Mouse (Mus musculus): Measurements from ENCODE around the gene Nxph4. TPM values are rescaled to one million over a fixed set of nuclear protein-coding genes. Genes with fewer than 3 reads are reported as not detected.

Gene Nxph4
- total RNA-seq, 4 experiments from 2014 or later = 0.16 to 0.27 TPM; not detected in 2

DNA sequence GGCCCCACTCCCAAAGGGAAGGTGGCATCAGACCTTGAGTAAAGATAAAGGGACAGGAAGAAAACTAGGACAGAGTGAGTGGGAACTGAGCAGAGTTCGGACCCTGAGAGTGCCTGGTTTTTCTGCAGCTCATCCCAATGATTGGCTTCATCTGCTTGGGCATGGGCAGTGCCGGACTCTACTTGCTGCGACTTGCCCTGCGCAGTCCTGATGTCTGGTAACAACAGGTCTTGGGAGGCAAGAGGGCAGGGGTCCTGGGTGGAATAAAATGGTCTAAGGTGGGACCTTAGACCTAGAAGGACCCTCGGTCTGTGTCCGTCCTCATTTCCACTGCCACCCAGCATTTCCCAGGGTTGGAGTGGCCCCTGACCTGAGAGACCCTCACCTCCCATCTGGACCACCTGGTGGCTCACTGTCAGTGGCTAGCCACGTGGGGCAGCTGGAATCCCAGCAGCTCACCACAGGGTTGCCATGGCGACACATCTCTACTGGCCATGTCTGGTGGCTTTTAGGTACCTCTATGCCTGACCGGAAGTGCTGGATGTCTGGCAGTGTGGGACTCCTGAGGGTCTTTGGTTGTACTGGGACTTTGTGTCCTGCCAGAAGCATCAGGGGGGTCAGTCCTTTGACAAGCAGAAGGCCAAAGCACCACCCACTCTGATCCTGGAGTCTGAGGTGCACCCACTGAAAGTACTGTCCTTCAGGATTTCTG, 18.9 kb downstream of the Nxph4 start:
- no peak for DNase-seq (ENCODE audit: low spot score in 2 of 2)

DNA sequence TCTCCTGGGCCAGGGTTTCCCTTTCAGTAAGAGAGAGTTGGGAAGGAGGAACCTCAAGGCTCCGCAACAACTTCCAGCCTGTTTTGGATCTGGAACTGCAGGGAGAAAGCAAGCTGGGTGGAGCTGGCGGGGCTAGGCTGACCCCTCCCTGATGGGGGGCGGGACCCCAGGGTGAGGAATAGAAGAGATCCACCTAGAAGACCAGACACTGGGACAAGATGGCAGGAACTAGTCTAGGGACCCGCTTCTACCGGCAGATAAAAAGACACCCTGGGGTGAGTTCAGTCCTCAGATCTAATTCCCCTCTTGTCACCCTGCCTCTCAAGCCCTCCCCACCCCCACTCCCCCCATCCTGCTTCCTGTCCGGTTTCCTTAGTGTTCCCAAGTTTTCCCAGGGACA, 19.6 kb downstream of the Nxph4 start, which contains the start of gene Ndufa4l2:
Gene Ndufa4l2 (plus strand): TSS at position 204 of the 400 bp plus-strand sequence.
- no peak for DNase-seq (ENCODE audit: low spot score in 2 of 2)

DNA sequence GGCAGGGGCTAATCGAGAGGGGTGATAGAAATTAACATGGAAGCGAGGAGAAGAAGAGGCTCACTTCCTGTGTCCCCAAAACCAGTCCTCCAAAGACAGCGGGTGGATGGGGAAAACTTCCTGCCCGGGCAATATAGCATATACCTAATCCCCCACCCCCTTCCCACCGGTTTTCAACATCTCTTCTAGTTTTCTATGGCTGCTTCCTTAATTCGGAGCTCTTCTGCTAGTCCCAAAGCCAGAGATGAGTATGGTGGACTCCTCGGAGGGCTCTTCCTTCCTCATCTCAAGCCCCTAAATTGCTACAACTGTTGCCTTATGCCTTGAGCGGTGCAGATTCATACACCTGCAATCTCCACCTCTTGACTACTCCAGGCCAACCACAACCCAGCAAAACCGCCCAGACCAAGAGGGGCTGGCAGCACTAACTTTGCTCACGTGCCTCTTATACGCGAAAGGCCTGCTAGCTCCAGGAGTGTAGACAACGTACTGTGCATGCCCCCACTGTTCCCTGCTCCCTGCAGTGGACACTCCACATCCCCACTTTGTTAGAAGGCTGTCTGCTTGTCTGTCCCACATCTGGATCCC, 20.2 kb downstream of the Nxph4 start:
- DNase-seq (ENCODE audit: low spot score in 2 of 2) = no peak

DNA sequence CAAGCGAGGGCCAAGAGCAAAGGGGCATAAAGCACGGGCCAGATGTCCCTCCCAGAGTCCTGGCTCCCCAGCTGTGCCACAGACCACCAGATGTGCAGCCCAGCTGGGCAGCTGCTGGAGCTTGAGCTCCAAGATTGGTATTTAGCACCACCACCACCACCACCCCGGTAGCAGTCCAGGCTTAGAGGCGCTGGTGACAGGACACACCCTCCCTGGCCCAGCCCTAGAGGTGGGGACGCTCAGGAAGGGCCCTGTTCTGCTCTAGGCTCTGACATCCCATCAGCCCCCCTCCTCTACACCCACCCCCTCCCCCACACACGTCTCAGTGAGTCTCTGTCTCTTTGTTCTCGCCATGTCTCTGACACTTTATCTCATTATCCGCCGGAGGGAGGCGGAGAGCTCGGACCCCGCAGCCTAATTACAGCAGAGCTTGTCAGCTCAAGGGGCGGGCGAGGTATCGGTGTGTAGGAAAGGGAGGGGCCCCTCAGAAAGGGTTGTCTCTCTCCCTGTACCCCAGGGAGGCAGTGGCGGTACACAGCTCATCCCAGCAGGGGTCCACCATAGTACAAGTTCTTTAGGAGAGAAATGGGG, 20.8 kb downstream of the Nxph4 start:
- no peak for DNase-seq (ENCODE audit: low spot score in 2 of 2)

DNA sequence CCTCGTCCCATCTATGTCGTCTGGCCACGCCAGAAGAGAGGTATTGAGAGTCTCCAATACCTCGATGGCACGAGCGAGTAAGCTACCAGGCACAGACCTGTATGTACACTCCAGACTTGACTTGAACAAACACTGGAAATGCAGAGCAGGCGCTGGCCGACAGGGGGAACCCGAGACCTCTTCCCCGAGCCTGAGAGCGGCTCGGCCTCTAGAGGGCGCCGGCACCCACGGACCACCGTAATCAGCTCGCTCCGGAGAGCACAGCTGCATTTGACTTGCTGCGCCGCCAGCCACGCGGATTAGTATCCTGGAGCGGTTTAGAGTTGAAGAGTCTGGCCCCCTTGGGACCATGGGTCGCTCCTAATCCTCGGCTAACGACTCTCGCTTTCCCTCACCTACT, 21.5 kb downstream of the Nxph4 start:
- peak; percentile 92 to 94 for DNase-seq (ENCODE audit: low spot score in 2 of 2)

DNA sequence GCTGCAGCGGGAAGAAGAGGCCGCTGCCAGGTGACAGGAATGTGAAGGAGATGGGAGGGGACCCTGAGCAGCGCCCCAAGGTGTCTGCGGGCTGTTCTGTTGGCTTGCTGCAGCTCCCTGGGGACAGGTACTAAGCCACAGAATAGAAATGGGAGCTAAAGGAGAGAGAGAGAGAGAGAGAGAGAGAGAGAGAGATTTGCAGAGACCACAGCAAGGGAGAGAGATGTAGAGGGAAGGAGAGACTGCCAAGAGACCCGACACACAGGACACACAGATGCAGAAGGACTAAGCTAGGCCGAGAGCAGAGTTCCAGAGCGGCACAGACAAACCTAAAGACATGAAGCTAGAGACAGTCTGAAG, 22.1 kb downstream of the Nxph4 start:
- no peak for DNase-seq (ENCODE audit: low spot score in 2 of 2)

DNA sequence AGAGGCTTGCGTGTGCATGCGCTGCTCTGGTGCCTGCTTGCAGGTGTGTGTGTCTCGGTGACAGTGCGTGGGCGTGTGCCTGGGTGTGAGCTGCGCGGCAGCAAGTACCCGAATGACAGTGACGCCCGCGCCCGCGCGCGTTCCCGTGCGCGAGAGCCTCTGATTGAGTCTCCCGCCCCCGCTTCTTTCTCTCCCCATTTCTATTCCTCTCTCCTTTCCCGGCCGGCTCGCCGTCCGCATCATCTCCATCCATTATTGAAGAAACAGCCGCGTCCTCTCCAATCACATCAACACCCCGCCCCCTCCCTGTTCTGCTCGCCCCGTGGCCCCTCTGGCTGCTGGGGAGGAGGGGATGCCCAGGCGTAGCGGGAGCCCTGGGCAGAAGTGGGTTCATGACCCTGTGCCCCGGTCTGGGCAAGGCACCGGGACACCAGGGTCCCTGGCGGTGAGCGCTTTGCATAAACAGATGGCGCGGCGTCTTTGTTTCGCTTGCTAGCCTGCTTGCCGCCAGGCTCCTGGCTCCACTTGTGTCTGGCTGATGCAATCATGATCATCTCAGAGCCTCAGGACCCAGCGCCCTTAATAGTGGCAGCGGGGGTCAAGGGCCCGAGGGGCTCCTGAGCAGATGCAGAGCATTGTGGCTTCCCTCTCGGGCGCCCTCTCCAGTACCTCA, 22.6 kb downstream of the Nxph4 start:
- DNase-seq (ENCODE audit: low spot score in 2 of 2) = no peak

DNA sequence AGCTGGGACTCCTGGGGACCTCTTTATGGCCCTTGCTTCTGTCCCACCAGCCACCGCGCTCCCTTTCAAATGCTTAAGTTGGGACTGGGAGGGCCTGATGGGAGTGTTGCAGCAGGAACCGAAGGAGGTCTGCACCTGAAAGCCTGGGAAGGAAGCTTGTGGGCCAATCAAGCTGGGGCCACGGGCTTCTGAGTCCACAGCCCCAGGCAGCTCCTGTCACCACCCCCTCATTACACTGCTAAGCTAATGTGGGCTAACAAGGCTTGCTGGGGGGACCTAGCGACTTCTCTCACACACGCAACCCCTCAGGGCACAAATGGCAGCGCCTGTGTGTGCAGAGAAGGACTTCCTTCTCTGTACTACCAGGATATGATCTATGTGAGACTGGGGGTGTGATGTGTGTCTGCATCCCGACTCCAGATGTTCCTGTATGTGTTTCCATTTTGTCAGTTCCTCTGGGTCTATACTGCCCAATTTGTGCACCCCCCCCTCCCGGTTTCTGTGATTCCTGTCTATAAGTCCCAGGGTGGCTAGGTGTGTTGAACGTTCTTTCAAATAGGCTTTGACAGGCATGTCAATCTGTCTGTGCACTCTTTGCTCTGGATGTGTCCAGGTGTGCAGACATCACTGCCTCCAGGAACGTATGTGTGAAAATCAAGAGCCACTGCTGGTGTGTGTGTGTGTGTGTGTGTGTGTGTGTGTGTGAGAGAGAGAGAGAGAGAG, 23.3 kb downstream of the Nxph4 start:
- no peak for DNase-seq (ENCODE audit: low spot score in 2 of 2)

DNA sequence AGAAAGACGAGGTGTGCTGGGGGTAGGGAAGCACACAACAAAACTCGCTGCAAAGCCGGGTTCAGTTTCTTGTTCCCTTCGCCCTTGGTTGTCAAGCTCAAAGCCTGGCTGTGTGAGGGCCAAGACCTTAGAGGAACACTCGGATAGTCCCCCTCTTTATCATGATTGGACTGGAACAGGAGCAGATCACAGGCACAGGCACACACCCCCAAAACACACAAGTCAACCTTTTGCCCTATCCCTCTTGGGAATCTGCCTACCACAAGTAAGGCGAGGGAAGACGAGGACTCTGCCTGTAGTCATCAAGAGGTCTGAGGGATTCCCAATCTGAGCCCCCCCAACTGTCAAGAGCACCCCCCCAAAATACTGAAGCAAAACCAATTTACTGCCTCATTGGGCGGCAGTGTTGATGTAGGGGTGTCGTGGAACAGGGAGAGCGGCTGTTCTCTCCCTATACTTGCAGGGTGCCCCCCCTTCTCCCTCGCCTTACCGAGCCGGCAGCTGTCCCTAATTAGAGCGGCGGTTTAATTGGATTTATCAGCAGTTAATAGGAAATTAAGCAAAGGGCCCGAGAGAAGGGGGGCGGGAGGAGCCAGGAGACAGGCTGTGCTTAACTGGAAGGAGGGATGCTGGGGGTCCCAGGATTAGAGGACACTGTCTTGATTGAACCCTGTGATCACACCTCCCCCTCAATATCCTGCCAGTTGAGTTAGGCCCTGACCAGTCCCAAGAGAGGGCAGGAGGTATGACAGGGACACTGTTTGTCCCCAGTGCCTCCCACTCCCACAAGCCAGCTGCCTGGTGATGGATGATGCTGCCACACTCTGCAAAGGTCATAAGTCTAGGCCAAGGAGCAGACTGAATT, 24.3 kb downstream of the Nxph4 start:
- no peak for DNase-seq (ENCODE audit: low spot score in 2 of 2)

DNA sequence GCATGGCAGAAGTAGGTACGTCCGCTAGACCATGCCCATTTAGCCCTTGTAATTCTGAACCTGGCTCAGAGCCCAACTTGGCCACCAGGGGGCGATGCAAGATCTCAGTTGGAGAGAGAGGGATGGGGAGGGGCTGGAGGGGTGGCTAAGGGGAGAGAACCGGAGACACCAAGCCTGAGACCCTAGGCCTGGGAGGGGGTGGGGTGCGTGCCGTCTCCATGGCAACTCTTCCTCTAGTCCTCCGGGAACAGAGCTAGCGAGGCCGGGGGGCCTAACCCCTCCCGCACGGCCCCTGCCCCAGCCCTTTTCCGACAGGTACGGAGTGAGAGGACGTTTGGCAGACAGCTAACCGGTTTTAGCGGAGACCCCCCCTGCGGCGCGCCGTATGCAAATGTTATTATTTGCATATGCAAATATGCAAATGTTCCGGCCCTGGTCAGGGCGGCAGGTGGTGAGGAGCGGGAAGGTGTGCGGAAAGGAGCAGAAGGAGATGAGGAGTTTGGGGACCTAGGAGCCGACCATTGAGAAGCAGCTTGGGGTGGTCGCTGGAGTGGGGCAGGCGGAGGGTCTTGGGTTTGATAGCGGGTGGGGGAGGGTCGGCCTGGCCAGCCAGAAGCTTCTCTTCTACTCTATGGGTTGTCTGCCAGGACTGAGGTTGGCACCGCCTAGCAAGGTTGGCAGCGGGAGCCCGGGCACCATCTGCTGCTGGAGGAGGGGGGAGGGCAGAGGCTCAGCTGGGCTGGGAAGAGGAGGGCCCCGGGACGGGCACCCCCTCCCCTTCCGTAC, 25.1 kb downstream of the Nxph4 start:
- DNase-seq (ENCODE audit: low spot score in 2 of 2) = peak; percentile 64 to 71

DNA sequence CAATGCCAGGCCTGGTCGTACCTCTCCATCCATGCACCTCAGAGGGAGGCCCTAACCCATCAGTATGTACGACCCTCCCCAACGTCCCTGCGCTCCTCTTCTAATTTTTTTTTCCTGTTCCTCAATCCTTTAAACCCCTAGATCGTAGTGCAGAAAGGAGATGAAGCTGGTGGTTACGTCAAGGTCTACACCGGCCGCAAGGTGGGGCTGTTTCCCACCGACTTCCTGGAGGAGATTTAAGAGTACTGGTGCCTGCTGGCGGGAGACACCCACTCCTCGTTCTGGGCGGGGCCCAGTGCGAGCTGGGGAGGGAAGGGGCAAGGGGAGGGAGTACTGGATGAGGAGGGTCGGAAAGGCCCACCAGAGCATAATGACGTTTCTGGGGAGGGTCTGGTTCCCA, 26.1 kb downstream of the Nxph4 start:
- DNase-seq (ENCODE audit: low spot score in 2 of 2) = peak; percentile 49 to 54

DNA sequence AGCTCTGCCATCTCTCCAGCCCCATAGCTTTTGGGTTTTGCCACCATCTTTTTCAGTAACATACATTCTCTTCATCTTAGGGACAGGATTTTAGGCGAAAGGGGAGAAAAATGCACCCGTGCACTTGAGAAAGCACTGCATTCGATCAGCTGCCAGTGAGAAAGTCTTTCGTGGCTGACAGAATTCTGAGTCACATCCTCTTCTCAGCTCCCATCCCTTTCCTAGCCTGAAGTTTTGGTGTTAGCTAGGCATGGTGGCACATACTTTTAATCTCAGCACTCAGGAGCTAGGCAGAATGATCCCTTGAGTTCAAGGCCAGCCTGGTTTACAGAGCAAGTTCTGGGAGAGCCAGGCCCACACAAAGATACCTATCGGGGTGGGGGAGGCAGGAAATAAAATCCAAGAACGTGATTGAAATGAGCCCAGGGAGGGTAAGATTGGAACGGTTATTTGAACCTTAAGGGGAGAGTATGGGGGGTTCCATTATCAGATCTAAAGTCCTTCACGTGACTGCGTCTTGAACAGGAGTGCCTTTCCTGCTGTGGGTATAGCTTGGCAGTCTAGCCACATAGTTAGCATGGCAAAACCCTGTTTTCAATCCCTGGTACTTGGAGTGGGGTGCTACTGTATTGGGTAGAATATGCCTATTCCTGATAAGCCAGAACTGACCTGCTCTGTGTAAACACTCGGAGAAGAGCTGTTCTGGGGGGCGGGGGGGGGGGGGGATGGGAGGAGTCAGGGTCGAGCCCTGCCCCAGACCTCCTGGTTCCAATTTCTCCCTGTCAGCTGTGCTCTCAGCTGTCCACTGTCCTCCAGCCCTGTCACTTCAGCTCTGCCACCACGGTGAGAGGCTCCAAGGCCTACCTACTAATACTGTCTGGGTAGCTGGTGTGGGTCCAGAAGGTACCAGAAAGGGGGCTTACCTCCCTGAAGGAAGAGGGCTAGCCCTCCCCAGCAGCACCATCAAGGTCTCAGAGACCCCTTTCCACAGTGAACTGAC, 33.2 kb downstream of the Nxph4 start, which contains the start of gene Stac3:
Gene Stac3 (plus strand): TSS at position 793 of the 1,000 bp plus-strand sequence.
- peak in 1 of 2 experiments; percentile 61 for DNase-seq (ENCODE audit: low spot score in 2 of 2)

DNA sequence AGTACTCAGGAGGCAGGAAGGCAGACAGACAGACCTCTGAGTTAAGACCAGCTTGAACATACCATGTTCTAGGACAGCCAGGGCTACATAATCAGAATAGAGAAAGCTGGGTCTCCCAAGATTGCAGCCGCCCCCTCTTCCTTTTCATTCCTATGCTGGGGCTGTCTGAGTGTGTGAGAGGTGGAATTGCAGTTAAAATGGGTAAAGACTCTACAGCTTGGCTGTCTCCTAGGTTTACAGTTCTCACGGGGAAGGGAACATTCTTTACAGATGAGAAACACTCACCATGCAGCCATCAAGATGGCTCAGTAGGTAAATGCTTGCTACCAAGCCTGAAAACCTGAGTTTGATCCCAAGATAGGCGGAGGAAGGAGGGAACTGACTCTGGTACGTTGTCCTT, 34.3 kb downstream of the Nxph4 start:
- no peak for DNase-seq (ENCODE audit: low spot score in 2 of 2)

DNA sequence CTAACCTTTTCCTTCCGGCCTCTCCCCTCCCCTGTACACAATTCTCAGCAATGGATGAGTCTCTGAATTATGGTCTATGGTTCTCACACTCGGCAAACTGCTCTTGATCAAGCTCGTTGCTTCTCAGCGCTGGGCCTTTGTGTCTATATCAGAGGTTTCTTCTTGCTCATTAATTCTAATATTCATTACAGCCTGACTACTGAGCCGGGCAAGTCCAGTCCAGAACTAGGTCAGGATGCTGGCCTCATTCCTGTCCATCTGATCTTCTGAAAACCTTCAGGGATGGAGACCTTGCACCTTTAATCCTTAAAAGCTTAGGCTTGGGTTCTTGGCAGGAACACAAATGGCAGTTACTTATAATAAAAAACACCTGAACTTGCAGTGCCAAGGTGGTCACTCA, 34.8 kb downstream of the Nxph4 start:
- DNase-seq (ENCODE audit: low spot score in 2 of 2) = no peak

DNA sequence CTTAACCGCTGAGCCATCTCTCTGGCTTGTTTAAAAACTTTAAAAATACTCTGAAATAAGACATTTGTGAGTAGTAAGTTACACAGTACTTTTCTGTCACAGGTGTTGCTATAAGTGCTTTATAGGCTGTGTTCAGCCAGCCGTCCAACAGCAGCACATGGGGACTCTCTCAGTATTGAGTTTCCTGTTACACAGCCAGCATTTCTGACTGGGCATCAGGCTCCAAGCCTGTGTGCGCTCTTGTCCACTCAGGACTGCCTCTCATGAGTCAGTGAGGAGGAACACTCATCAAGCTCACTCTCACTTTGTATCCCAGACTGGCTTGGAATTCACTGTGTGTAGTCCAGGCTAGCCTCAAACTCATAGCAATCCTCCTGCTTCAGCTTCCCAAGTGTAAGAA, 38.2 kb downstream of the Nxph4 start:
- DNase-seq (ENCODE audit: low spot score in 2 of 2) = no peak

DNA sequence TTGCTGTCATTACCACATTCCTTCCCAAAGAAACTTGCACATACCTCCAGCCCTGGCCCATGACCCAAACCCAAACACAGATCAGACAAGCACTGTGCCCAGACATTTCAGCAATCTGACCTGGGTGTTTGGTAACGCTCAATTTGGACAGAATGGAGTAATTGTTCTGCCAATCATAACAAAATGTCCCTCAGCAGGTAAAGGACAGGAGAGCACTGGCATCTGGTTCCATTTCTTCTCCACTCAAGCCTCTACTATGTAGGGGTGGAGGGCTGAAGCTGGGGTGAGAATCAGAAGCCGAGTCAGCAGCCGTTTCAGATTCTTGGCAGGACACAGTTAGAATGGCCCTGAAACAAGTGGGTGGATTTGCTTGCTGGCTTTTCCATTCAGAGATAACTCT, 42.2 kb downstream of the Nxph4 start:
- DNase-seq (ENCODE audit: low spot score in 2 of 2) = no peak

DNA sequence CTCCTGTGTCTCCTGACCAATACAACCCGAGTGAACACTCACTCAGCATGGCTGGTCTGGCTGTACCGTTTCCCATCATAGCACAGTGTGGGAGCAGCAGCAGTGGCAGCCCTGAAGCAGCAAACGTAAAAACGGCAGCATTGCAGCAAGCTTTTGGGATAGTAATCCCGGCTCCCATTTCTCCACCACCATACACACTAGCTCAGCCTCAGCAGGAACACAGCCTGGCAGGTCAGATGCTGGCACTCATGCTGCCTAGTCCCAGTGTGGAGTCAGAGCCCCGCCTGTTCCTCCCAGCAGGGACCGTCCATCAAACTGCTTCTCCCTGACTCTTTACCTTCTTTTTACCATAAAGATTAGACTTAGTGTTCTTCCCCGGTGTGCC, 43.2 kb downstream of the Nxph4 start:
- DNase-seq (ENCODE audit: low spot score in 2 of 2) = no peak
